Mouse (Mus musculus): ENCODE data around the gene Hist3h2ba. TPM values are rescaled to one million over a fixed set of nuclear protein-coding genes. Genes with fewer than 3 reads are reported as not detected.
A peak's percentile ranks its signal among the peaks of the same experiment; 100 is the strongest.
"Not testable (repeated sequence)": the region's sequence is repeated elsewhere in the genome, so short reads cannot be mapped to it uniquely, and the experiment has no call there.

Hist3h2ba gene
- polyA plus RNA-seq, 1 experiment from 2014 or later = 154 TPM

- peak overlapping the region; percentile 71 for H3K9ac ChIP-seq
- peak; percentile 79 for ATAC-seq (ENCODE audit: low FRiP score)
- WGBS = 19% methylated on average over 23 of the region's 23 CpGs
- peaks cover 25% of the 10 kb centered on the region for H3K4me1 ChIP-seq
- peak overlapping the region; percentile 99 for H3K27ac ChIP-seq
- H3K9me3 ChIP-seq (replicated peaks) = no peaks in the 10 kb centered on the region
- no peaks in the 10 kb centered on the region for H3K36me3 ChIP-seq
- H3K4me3 ChIP-seq = peak overlapping the region; percentile 58
- no peaks in the 10 kb centered on the region for H3K27me3 ChIP-seq
- peak overlapping the region; percentile 60 for H3K4me2 ChIP-seq (replicated peaks)
These were observed 757 bp upstream of the Hist3h2ba start for GRCm38 (mm10) chr11:58947798-58948528.

DNA sequence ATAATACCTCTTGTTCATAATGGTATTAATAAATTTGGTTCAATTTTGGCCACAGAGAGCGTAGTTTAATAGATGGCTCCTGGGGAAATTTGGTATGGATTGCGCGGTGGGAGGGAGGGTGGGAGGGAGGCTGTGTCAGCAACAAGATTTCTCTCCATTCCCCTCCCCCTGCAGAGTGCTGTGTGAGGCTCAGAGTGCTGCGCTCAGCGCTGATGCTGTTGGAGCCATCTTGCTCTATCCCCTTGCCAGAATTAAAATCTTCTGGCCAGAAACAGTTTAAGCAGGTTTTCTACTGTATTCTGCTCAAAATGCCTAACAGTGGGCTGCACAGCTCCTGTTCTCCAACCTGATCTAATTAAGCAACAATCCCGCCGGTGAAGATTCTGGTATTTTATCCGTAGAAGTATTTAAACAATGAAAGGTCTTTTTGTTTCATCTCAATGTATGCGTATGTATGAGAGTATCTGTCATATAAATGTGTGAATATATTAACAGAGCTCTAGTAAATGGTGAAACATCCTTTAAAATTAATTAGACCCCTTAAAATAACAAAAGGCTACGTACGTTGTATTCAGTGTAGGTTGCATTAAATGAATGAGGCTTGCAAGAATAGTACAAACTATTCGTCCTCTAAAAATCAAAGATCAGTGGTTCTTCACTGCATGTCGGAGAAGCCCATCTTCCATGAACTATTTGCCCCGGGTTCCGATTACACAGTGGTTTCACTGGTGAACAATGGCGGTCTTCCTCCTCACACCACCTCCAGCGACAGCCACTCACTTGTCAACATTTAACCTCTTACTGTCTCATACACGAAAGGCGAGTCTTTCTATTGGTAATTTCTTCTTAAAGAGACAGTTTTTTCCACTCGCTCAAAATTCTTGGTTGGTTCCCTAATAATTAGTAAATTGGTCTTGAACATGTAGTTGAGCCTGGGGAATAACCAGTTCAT is 1.0 kb downstream of the Hist3h2ba start:
- Histone ChIP-seq H3K4me1 (peaks cover 27% of the 10 kb centered on the region), H3K27ac (peak overlapping the region; percentile 99), H3K9me3 (replicated peaks) (no peaks in the 10 kb centered on the region), H3K9ac (peak overlapping the region; percentile 91), H3K4me2 (replicated peaks) (peak overlapping the region; percentile 60), H3K36me3 (no peaks in the 10 kb centered on the region), H3K27me3 (no peaks in the 10 kb centered on the region), H3K4me3 (peak overlapping the region; percentile 58)
- peak; percentile 36 for ATAC-seq (ENCODE audit: low FRiP score)
- WGBS = 4% methylated on average over 20 of the region's 20 CpGs

DNA sequence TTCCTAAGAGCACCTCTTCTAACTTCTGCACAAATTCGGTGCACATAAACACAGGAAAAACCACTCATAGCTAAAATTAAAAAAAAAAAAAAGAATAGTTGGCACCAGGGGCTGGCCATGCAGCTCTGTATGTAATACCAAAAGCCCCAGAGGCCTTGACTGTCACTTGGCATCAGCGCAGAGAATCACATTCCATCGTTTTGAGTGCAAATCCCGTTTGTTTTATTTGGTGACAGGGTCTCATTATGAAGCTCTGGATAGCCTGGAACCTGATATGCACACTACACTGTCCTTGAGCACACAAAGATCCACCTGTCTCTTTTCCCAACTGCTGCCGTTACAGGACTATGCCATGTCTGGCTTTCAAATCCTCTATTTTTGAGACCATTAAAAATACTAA is 2.5 kb downstream of the Hist3h2ba start:
- Histone ChIP-seq H3K27ac (peak overlapping the region; percentile 99), H3K4me1 (peaks cover 32% of the 10 kb centered on the region), H3K27me3 (no peaks in the 10 kb centered on the region), H3K9me3 (replicated peaks) (no peaks in the 10 kb centered on the region), H3K4me2 (replicated peaks) (peak overlapping the region; percentile 60), H3K9ac (peak overlapping the region; percentile 91; the same call in 1 of the 2 replicates), H3K36me3 (no peaks in the 10 kb centered on the region), H3K4me3 (no peak overlapping the region)
- no peak for ATAC-seq (ENCODE audit: low FRiP score)
- 73% methylated on average over 5 of the region's 5 CpGs for WGBS

DNA sequence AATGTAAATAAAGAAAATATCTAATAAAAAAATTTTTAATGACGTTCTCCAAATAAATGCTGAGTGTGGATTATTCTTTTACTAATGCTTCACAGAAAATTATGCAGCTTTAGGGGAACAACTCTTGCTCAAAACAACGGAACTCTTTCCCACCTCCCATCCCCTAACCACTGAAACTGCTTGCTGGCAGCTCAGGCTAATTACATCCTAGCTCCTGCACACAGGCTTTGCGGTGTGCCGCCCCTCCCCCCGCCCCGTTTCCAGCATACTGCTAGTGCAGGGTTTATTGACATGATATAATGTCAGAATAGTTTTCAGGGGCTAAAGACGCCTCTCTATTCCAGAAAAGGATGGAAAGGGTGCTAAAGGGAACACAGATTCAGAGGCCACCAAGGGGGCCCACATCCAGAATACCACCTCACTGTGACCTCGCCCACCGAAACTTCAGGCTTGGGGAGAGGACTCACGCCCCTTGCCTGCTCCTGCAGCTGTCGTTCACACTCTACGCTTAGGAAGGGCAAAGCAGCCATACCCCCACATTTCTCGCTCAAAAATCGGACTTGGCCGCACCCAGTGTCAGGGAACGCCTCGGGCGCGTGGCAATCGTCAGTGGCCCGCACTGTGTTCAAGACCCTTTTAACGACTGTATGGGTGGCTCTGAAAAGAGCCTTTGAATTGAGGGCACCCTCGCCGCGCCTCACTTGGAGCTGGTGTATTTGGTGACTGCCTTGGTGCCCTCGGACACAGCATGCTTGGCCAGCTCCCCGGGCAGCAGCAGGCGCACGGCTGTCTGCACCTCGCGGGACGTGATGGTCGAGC is 4.8 kb downstream of the Hist3h2ba start:
- Histone ChIP-seq H3K4me3 (peak overlapping the region; percentile 87), H3K9me3 (replicated peaks) (no peaks in the 10 kb centered on the region), H3K27me3 (no peaks in the 10 kb centered on the region), H3K4me2 (replicated peaks) (peak overlapping the region; percentile 95), H3K27ac (peak overlapping the region; percentile 99), H3K36me3 (0 out of 2 replicates have a peak, but pooled peaks cover 4% of the 10 kb centered on the region), H3K4me1 (peaks cover 47% of the 10 kb centered on the region), H3K9ac (peak overlapping the region; percentile 90)
- under 1% methylated on average over 33 of the region's 33 CpGs for WGBS
- peak; percentile 33 for ATAC-seq (ENCODE audit: low FRiP score)

DNA sequence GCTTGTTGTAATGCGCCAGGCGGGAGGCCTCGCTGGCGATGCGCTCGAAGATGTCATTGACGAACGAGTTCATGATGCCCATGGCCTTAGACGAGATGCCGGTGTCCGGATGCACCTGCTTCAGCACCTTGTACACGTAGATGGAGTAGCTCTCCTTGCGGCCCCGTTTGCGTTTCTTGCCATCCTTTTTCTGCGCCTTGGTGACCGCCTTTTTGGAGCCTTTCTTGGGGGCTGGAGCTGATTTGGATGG is 5.4 kb downstream of the Hist3h2ba start:
- Histone ChIP-seq H3K9ac (peak overlapping the region; percentile 90), H3K4me2 (replicated peaks) (peak overlapping the region; percentile 95), H3K27ac (peak overlapping the region; percentile 99), H3K4me3 (peak overlapping the region; percentile 87), H3K4me1 (peaks cover 49% of the 10 kb centered on the region)
- WGBS = 0% methylated on average over 13 of the region's 17 CpGs
- H3K36me3 ChIP-seq; H3K9me3 ChIP-seq (replicated peaks); H3K27me3 ChIP-seq; ATAC-seq (ENCODE audit: low FRiP score): not testable (repeated sequence)

DNA sequence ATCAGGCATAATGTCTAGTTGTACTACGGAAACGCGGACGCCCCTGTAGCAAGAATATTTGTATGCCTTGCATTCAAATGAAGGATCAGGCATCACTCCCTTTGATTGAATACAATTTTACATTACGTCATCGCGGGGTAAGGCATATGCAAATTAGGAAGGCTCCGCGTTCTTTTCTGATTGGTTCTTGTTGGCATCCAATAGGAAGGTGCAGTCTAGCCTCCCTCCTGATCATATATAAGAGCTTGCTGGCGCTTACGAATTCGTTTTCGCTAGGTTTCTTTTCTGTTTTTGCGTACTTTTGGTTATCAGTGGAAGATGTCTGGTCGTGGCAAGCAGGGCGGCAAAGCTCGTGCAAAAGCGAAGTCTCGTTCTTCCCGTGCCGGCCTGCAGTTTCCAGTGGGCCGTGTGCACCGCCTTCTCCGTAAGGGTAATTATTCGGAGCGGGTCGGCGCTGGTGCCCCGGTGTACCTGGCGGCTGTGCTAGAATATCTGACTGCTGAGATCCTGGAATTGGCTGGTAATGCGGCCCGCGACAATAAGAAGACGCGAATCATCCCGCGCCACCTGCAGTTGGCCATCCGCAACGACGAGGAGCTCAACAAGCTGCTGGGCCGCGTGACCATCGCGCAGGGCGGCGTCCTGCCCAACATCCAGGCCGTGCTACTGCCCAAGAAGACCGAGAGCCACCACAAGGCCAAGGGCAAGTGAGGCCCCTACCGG is 5.9 kb downstream of the Hist3h2ba start, which contains the start of the genes Hist3h2a and Trim17:
Hist3h2a (plus strand) TSS at position 266 of the 723 bp plus-strand sequence.
Trim17 (plus strand) TSS at position 266 of the 723 bp plus-strand sequence.
- H3K9me3 ChIP-seq (replicated peaks) = no peaks in the 10 kb centered on the region
- ATAC-seq (ENCODE audit: low FRiP score) = peak; percentile 90
- H3K9ac ChIP-seq = peak within 1 kb of the TSS; percentile 91
- H3K4me2 ChIP-seq (replicated peaks) = peak within 1 kb of the TSS; percentile 95
- peaks cover 54% of the 10 kb centered on the region for H3K4me1 ChIP-seq
- peak within 1 kb of the TSS; percentile 87 for H3K4me3 ChIP-seq
- WGBS = under 1% methylated on average over 49 of the region's 49 CpGs
- H3K27ac ChIP-seq = peak within 1 kb of the TSS; percentile 99
- H3K36me3 ChIP-seq = 0 out of 2 replicates have a peak, but pooled peaks cover 4% of the 10 kb centered on the region
- H3K27me3 ChIP-seq = no peaks in the 10 kb centered on the region

- peak overlapping the region; percentile 95 for H3K4me2 ChIP-seq (replicated peaks)
- peaks cover 54% of the 10 kb centered on the region for H3K4me1 ChIP-seq
- H3K27ac ChIP-seq = peak overlapping the region; percentile 99
- no peaks in the 10 kb centered on the region for H3K27me3 ChIP-seq
- 0 out of 2 replicates have a peak, but pooled peaks cover 4% of the 10 kb centered on the region for H3K36me3 ChIP-seq
- peak overlapping the region; percentile 87 for H3K4me3 ChIP-seq
- WGBS = 1% methylated on average over 20 of the region's 20 CpGs
- ATAC-seq (ENCODE audit: low FRiP score) = no peak
- peak overlapping the region; percentile 91 for H3K9ac ChIP-seq
- no peaks in the 10 kb centered on the region for H3K9me3 ChIP-seq (replicated peaks)
These were observed 6.6 kb downstream of the Hist3h2ba start for GRCm38 (mm10) chr11:58955143-58955867.

- Histone ChIP-seq H3K9ac (peak overlapping the region; percentile 91), H3K27me3 (no peaks in the 10 kb centered on the region), H3K9me3 (replicated peaks) (no peaks in the 10 kb centered on the region), H3K4me1 (peaks cover 48% of the 10 kb centered on the region), H3K27ac (peak overlapping the region; percentile 99), H3K4me2 (replicated peaks) (peak overlapping the region; percentile 95), H3K36me3 (0 out of 2 replicates have a peak, but pooled peaks cover 4% of the 10 kb centered on the region), H3K4me3 (peak overlapping the region; percentile 87)
- ATAC-seq (ENCODE audit: low FRiP score) = no peak
- 37% methylated on average over 8 of the region's 8 CpGs for WGBS
These were observed 7.1 kb downstream of the Hist3h2ba start for GRCm38 (mm10) chr11:58955868-58956257.

- peak overlapping the region; percentile 95 for H3K4me2 ChIP-seq (replicated peaks)
- no peak overlapping the region for H3K27ac ChIP-seq
- no peak for ATAC-seq (ENCODE audit: low FRiP score)
- WGBS = 90% methylated on average over 5 of the region's 5 CpGs
- H3K4me3 ChIP-seq = peak overlapping the region; percentile 87
- H3K36me3 ChIP-seq = 0 out of 2 replicates have a peak, but pooled peaks cover 4% of the 10 kb centered on the region
- H3K9me3 ChIP-seq (replicated peaks) = peaks cover 4% of the 10 kb centered on the region; the same call in 1 of the 2 replicates
- H3K9ac ChIP-seq = peak overlapping the region; percentile 91
- peaks cover 10% of the 10 kb centered on the region; the same call in 1 of the 2 replicates for H3K27me3 ChIP-seq
- peaks cover 42% of the 10 kb centered on the region for H3K4me1 ChIP-seq
These were observed 8.7 kb downstream of the Hist3h2ba start for GRCm38 (mm10) chr11:58957226-58957914.

- Histone ChIP-seq H3K9ac (no peak overlapping the region), H3K4me3 (no peak overlapping the region), H3K4me2 (replicated peaks) (peak overlapping the region; percentile 21; the same call in 1 of the 2 replicates), H3K27ac (no peak overlapping the region), H3K27me3 (peaks cover 18% of the 10 kb centered on the region), H3K36me3 (0 out of 2 replicates have a peak, but pooled peaks cover 4% of the 10 kb centered on the region), H3K4me1 (peaks cover 39% of the 10 kb centered on the region), H3K9me3 (replicated peaks) (peaks cover 4% of the 10 kb centered on the region; the same call in 1 of the 2 replicates)
- ATAC-seq (ENCODE audit: low FRiP score) = no peak
- WGBS = 87% methylated on average over 6 of the region's 6 CpGs
These were observed 9.8 kb downstream of the Hist3h2ba start for GRCm38 (mm10) chr11:58958536-58958935.
